Mouse (Mus musculus) kidney, adult 18-20 months (tissue): ENCODE data around the gene Slc18a3.

Source experiments
- DNase-seq: peaks from one replicate; pipeline ENCODE4 v3.0.0; 2021

The Slc18a3 gene

DNA sequence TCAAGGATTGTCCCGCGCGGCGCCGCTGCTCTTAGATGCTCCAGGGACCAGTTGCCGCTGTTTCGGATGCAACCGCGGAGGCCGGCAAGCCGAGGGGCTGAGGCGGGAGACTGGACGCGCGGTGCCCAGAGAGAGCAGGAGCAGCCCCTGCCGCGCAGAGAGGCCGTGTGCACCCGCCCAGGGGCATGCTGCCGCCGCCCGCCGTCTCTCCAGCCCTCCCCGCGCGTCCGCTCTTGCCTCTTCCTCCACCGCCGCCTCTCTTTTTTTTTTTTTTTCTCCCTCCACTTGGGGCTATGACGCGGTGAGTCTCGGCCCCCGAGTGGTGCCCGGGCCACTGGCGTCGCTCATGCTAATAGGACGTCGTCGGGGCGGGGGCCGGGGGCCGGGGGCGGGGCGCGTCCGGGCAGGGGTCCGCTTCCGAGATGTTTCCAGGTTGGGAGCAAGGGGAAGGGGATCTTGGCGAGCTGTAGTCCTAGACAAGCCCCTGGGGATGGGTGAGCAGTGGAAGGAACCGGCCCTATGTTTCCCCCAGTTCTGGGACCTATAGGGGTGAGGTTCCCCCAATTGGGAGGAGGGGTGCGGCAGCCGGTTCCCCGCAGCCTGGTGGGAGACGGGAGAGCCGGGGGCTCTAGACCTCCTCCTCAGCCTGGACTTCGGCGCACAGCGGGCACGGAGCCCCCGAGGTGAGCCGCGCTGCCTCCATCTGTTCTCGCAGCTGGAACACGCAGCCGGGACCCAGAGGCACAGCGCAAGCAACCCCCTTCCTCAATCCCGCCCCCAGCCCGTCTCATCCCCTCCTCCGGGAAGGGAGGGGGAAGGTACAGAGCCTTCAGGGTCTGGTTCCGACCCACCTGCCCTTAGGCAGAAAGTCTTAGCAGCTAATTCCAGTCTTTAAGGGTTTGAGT is at the start of gene Slc18a3:
Slc18a3 (minus strand) TSS at position 250 of the 905 bp plus-strand sequence.
- no peak for DNase-seq

DNA sequence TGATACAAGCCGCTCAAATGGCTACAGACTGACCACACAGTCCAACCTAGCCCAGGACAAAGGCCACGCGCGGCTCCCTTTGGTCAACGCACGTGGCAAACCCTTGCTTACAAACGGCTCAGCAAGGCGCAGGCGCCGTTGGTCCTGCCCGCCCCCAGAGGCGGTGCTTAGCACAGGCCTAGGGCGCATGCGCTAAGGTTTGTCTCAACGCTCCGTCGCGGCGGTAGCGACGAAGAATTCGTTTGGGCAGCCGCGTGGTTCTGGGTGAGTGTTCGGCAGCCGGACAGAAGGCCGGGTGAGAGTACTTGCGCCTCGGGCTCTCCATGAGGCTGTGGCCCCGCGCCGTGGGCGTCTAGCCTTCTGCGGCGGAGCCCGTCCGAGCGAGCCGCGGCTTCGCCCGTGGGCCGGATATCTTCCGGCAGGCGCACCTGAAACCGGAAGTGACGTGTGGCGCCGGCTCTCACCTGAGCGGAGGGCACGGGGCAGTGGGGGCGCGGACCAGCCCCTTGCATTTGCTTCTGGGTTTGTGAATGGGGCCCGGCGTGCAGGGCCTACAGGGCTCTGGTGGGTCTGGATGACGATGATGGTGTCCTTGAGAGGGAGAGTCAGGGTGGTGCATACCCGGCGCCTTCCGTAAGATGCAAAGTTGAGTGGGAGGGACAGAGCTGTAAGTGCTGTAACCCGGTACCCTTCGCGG is 48.8 kb upstream of the Slc18a3 start, which contains the start of gene Ercc6:
Ercc6 (plus strand) TSS at position 186 of the 697 bp plus-strand sequence.
- peak; percentile 97 for DNase-seq

GRCm38 (mm10) chr14:32512912-32513311 is 48.3 kb upstream of the Slc18a3 start:
- no peak for DNase-seq

DNA sequence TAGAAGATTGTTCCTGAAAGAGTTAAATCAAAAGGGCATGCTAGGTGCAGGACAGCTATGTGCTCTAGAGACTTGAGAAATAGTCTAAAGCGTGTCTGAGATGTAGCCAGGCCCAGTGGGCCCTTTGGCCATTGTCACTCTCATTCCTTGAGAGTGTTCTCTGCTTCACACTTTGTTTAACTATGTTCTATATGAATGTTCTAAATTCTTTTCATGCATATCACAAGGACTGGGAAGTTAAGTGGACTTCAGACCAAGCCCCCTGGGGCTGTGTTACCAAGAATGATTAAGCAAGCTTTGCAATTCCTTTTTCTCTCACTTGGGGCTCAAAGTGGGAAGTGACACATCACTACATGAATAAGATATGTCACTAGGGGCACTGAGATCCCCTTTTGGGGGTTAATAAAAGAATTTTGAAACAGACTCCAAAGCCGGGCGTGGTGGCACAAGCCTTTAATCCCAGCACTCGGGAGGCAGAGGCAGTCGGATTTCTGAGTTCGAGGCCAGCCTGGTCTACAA is 44.9 kb upstream of the Slc18a3 start:
- DNase-seq: no peak

GRCm38 (mm10) chr14:32508105-32508835 is 43.6 kb upstream of the Slc18a3 start:
- DNase-seq: no peak

DNA sequence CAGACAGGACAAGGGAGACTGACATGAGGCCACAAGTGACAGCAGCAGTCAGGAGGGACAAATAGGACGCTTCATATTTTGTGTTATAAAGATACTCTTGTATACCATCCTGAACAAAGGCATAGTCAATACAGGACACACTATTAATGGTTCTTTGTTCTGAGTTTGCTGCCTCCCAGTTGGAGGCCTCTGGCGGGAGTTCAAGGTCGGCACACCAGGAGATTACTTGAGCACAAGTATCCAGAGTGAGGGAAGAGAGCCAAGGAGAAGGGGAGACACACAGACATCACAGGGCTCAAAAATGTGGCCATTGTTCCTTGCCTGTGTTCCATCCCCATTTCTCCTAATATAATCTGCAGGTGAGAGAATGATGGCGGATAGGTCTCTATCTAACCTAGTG is 42.6 kb upstream of the Slc18a3 start:
- DNase-seq: no peak

- DNase-seq: no peak
These were observed 41.7 kb upstream of the Slc18a3 start for GRCm38 (mm10) chr14:32506329-32506728.

DNA sequence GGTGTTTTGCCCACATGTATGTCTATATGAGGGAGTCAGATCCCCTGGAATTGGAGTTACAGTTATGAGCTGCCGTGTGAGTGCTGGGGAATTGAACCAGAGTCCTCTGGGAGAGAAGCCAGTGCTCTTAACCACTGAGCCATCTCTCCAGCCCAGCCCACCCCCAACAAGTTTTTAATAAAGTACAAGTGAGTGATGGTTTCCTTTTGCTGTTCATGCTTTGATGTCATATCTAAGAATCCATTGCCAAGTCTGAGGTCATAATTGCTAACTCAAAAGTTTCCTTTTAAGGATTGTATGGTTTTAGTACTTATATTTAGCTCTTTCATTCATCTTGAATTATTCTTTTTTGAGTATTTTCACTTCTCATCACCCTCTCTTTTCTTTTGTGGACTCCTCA is 39.2 kb upstream of the Slc18a3 start:
- DNase-seq: no peak

DNA sequence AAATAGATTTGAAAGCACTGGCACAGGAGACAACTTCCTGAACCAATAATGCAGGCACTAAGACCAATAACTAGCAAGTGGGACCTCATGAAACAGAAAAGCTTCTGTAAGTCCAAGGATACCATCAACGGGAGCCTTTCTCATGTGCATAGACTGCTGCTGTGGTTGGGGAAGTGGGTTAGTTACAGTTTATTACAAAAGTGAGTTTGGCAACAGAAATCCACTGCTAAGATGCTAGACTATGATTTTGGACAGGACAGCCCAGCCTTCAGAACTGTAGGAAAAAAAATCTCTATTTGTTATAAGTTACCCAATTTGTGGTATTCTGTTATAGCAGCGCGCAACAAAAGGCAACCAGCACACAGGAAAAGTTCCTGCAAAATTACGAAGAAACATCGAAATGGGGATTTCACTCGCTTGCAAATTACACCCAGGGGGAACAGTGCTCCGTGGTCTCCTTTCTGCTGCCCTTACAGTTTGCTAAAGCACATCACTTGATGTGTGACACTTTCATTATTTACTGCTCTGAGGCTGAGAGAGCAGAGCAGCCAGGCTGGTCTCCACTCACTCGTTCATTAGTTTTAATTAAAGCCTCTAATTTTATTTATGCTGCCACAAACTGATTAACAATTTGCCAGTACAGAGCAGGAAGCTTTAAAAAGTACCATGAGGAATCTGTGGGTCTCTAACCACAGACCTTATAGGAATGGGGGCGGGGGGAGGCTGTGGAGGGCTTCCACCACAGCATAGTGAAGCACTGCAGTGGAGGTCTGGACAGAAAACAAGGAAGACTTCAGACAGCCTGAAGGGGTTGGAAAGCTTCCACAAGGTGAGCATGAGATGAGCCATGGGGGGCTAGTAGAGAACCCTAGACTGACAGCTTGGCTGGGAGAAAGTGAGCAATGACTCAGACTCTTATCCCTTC is 38.4 kb upstream of the Slc18a3 start:
- no peak for DNase-seq

DNA sequence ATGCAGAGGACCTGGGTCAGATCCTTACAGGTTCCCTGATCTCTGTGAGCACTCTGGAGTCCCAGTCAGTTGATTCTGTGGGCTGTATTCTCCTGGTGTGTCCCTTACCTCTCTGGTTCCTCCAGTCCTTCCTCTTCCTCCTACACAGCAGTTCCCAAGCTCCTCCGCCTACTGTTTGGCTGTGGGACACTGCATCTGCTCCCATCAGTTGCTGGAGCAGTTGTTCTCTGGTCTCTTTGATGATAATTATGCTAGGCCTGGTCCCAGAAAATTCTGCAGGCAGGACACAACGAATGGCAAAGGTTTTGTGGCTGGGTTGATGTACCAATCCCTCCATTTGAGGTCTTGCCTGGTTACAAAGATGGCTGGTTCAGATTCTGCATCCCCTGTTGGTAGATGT is 36.7 kb upstream of the Slc18a3 start:
- no peak for DNase-seq

- DNase-seq: no peak
These were observed 31.6 kb upstream of the Slc18a3 start for GRCm38 (mm10) chr14:32496115-32496850.

GRCm38 (mm10) chr14:32492521-32492920 is 27.9 kb upstream of the Slc18a3 start:
- no peak for DNase-seq

GRCm38 (mm10) chr14:32482061-32482460 is 17.4 kb upstream of the Slc18a3 start:
- no peak for DNase-seq

DNA sequence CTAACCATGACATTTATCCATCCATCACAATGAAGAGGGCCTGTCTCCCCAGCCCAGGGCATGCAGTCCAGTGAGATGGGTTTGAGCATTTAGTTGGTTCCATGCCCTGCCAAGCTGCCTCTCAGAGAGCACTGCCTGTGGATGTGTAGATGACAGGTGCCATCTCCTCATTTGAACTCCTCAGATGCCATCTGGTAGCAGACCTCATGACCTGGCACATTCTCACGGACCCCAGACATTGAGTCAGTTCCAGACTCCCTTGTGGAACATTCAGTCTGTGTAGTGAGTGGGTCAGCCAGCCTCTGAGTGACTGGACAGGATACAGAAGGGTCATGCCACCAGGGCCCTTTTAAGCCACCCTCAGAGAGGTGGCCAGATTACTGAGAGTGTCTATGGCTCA is 12.9 kb upstream of the Slc18a3 start:
- DNase-seq: no peak

DNA sequence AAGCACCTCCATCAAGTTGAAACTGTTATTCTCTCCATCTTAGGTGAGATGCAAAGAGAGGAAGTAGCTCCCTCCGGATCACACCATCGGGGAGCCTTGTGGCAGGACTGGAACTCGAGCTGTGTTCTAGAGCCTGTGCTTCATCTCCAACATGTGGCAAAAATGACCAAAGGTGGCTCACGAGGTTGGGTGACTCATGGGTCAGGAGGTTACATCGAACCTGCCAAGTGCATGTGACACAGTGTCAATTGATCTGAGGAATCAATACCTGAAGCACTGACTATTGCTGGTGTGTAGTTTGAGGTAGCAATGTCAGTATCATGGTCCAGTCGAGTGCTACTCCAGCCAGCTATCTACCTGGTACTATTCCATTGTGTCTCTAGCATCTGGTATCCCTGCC is 11.9 kb upstream of the Slc18a3 start:
- no peak for DNase-seq

- DNase-seq: peak; percentile 43
These were observed 8.3 kb upstream of the Slc18a3 start for GRCm38 (mm10) chr14:32472996-32473395.

DNA sequence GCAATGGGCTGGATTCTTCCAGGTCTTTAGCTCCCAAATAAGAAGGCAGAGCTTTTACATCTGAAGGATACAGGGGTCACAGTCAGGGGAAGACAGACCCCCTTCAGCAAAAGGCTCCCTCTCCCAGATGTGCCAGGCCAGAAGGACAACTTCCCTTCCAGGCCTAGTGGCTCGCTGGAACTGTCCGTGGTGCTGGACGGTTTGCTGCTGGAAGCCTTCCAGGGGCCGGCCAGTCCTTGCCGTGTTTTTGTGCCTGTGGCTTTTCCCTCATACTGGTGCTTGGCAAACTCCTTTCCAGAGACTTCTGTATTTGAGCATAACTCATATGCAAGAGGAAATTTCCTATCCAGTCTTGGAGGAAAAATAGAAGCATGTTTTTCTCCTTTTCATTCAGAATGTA is 3.0 kb upstream of the Slc18a3 start:
- peak; percentile 38 for DNase-seq

DNA sequence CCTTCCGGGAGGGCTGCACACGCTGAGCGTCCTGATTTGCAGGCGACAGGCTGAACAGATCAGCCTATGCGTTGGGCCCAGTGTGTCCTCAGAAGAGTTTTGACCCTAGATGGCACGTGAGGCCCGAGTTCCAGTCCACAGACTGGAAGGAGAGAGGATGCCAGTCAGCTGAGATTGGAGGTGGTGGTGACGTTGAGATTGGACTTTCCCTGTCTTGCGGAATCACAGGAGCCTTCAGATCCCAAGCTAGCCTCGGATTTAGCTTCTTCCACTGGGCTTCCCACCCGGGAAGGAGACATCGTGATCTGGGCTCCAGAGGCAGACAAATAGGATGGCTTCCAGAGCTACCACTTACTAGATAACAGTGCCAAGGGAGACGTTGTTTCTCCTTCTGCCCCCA is 1.2 kb upstream of the Slc18a3 start, which contains the start of gene Chat:
Chat (minus strand) TSS at position 101 of the 400 bp plus-strand sequence.
- DNase-seq: no peak

DNA sequence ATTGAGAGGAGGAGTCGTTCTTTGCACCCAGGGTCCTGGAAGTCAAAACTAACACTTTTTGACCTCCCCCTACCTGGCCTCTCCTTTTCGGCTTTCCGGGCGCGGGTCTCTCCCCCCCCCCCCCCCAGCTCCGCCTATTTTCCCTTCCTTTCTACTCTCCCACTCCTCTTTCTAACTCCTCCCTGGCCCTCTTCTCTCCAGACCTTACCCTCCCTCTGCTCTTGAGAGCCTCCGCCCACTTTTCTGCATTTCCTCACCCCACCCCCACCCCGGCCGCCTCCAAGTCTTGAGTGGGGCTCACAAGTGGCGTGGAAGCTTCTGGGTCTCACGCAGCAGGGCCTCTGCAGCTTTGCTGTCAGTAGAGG is 838 bp upstream of the Slc18a3 start:
- DNase-seq: no peak

DNA sequence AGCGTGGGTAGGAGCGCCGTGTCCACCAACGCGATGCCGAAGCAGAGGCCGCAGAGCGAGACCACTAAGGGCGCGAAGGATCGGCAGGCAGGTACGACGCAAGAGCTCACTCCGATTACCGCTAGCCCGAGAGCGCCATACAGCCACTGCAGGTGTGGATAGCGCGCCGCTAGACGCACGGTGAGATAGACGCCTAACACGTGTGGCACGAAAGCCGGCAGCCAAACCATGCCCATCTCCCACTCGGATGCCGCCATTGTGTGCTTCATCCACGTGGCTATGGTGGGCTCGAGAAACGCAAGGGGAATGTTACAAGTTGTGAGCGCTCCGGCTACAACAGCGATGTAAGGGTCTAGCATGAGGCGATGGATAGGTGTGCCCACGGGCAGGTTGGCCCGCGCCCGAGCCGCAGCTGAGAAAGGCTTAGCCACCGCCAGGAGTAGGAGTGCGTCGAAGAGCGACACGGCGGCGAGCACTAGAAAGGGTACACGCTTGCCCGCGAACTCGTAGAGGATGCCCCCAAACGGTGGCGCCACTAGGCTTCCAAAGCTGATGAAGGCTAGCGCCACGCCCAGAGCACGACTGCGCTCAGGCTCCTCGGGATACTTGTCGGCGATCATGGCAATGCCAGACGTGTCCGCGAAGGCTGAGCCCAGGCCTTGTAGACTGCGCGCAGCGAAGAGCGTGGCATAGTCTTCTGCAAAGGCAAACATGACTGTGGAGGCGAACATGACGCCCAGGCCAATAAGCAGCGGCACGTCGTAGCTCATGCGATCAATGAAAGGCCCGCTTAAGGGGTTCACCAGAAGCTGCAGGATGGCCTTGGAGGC is 1.2 kb downstream of the Slc18a3 start:
- DNase-seq: no peak
